Mouse (Mus musculus): ENCODE data around the gene Sestd1. TPM values are rescaled to one million over a fixed set of nuclear protein-coding genes. Genes with fewer than 3 reads are reported as not detected.

The Sestd1 gene
- polyA plus RNA-seq, 1 experiment: 38.4 TPM

GRCm38 (mm10) chr2:77200379-77200778 is 80.0 kb downstream of the Sestd1 start:
- DNase-seq: no peak
- Histone ChIP-seq H3K4me3 (ENCODE audit: insufficient read depth, low read depth, low read length) (no peak overlapping the region), H3K27me3 (replicated peaks; ENCODE audit: control insufficient read depth, insufficient read depth, low read length) (no peaks in the 10 kb centered on the region), H3K27ac (ENCODE audit: insufficient read depth, low read depth, low read length) (no peak overlapping the region), H3K36me3 (ENCODE audit: control insufficient read depth, insufficient read depth, low read length) (peaks cover 7% of the 10 kb centered on the region; the same call in 1 of the 2 replicates), H3K4me1 (ENCODE audit: control insufficient read depth, insufficient read depth, low read length) (peaks cover 5% of the 10 kb centered on the region; the same call in 1 of the 2 replicates)
- WGBS: 90% methylated on average over 4 of the region's 4 CpGs
- TF ChIP-seq CTCF (conservative IDR thresholded peaks at IDR 0.05; ENCODE audit: insufficient read depth, insufficient read length, low read depth, low read length): no peak
- TF ChIP-seq POLR2A (IDR thresholded peaks at IDR 0.05; ENCODE audit: low read depth, low read length): no peak

DNA sequence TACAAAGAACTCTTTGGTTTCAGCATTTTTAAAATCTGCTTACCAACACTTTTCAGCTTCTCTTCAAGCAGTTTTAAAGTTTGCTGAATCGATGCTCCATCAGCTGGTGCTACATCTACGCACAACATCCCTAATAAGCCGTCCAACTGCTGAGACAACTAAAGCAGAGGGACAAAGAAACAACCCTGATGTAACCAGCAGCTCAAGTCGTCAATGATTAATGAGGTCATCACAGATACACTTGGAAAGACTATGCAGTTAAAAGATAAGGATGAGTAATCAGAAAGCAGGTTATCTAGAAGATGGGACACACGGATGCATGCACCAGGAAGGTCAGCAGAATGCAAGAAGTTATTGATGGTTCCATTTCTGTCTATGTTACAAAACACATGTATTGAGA is 82.1 kb downstream of the Sestd1 start:
- 51% methylated on average over 5 of the region's 5 CpGs for WGBS
- TF ChIP-seq CTCF (conservative IDR thresholded peaks at IDR 0.05; ENCODE audit: insufficient read depth, insufficient read length, low read depth, low read length): no peak
- no peak overlapping the region for H3K4me3 ChIP-seq (ENCODE audit: insufficient read depth, low read depth, low read length)

GRCm38 (mm10) chr2:77196819-77197218 is 83.6 kb downstream of the Sestd1 start:
- H3K4me1 ChIP-seq (ENCODE audit: control insufficient read depth, insufficient read depth, low read length): peaks cover 5% of the 10 kb centered on the region; the same call in 1 of the 2 replicates
- TF ChIP-seq CTCF (conservative IDR thresholded peaks at IDR 0.05; ENCODE audit: insufficient read depth, insufficient read length, low read depth, low read length) (no peak), POLR2A (IDR thresholded peaks at IDR 0.05; ENCODE audit: low read depth, low read length) (no peak)
- H3K4me3 ChIP-seq (ENCODE audit: insufficient read depth, low read depth, low read length): no peak overlapping the region
- WGBS: 72% methylated on average over 4 of the region's 4 CpGs
- no peak for DNase-seq
- no peaks in the 10 kb centered on the region for H3K27me3 ChIP-seq (replicated peaks; ENCODE audit: control insufficient read depth, insufficient read depth, low read length)
- H3K36me3 ChIP-seq (ENCODE audit: control insufficient read depth, insufficient read depth, low read length): peaks cover 6% of the 10 kb centered on the region
- H3K27ac ChIP-seq (ENCODE audit: insufficient read depth, low read depth, low read length): no peak overlapping the region

More for the DNA sequence above, 82.1 kb downstream of the Sestd1 start:
- H3K4me1 ChIP-seq (ENCODE audit: control insufficient read depth, insufficient read depth, low read length): peaks cover 5% of the 10 kb centered on the region; the same call in 1 of the 2 replicates
- H3K36me3 ChIP-seq (ENCODE audit: control insufficient read depth, insufficient read depth, low read length): peaks cover 9% of the 10 kb centered on the region
- H3K27me3 ChIP-seq (replicated peaks; ENCODE audit: control insufficient read depth, insufficient read depth, low read length): no peaks in the 10 kb centered on the region
- DNase-seq: peak; percentile 74
- H3K27ac ChIP-seq (ENCODE audit: insufficient read depth, low read depth, low read length): no peak overlapping the region

DNA sequence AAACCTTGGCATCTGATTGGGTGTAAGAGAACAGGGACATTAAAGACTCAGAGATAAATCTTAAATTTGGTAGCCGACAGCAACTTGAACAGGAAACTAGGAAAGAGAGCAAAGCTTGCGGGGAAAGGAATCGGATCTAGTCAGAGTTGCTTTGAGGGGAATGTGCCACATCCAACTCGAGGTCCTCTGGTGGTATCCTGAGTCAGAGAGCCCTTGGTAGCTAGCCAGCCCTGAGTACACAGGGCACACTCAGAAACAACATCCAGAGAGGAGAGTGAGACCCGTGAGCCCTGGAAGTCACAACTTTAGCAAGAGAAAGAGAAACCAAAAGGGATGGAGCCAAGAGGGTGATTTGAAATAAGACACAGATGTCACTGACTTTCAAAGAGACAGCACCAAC is 85.3 kb downstream of the Sestd1 start:
- Histone ChIP-seq H3K27me3 (replicated peaks; ENCODE audit: control insufficient read depth, insufficient read depth, low read length) (no peaks in the 10 kb centered on the region), H3K27ac (ENCODE audit: insufficient read depth, low read depth, low read length) (no peak overlapping the region), H3K36me3 (ENCODE audit: control insufficient read depth, insufficient read depth, low read length) (peaks cover 11% of the 10 kb centered on the region), H3K4me1 (ENCODE audit: control insufficient read depth, insufficient read depth, low read length) (peaks cover 5% of the 10 kb centered on the region; the same call in 1 of the 2 replicates), H3K4me3 (ENCODE audit: insufficient read depth, low read depth, low read length) (no peak overlapping the region)
- DNase-seq: no peak
- 77% methylated on average over 5 of the region's 5 CpGs for WGBS
- TF ChIP-seq POLR2A (IDR thresholded peaks at IDR 0.05; ENCODE audit: low read depth, low read length) (no peak), CTCF (conservative IDR thresholded peaks at IDR 0.05; ENCODE audit: insufficient read depth, insufficient read length, low read depth, low read length) (no peak)

DNA sequence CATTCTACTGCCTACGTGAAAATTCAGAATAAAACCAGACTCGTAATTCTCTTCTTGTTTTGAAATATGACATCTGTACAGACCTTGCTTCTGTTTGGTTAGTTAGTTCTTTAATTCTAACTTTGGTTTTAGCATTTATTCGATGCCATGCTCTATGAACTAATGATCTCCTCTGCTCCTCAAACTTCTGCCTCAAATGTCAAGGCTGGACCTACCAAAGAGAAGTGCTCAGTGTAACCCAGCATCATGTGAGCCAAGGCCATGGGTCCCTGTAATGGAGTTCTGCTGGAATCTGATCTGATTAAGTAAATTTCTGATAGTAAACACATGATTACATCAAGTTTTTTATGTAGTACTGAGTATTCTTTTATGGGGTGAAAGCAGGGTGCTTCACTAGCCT is 88.6 kb downstream of the Sestd1 start:
- peaks cover 12% of the 10 kb centered on the region for H3K36me3 ChIP-seq (ENCODE audit: control insufficient read depth, insufficient read depth, low read length)
- H3K27ac ChIP-seq (ENCODE audit: insufficient read depth, low read depth, low read length): no peak overlapping the region
- H3K4me3 ChIP-seq (ENCODE audit: insufficient read depth, low read depth, low read length): no peak overlapping the region
- WGBS: 95% methylated on average over 3 of the region's 3 CpGs
- no peaks in the 10 kb centered on the region for H3K27me3 ChIP-seq (replicated peaks; ENCODE audit: control insufficient read depth, insufficient read depth, low read length)
- H3K4me1 ChIP-seq (ENCODE audit: control insufficient read depth, insufficient read depth, low read length): no peaks in the 10 kb centered on the region
- TF ChIP-seq POLR2A (IDR thresholded peaks at IDR 0.05; ENCODE audit: low read depth, low read length) (no peak), CTCF (conservative IDR thresholded peaks at IDR 0.05; ENCODE audit: insufficient read depth, insufficient read length, low read depth, low read length) (no peak)
- DNase-seq: no peak

DNA sequence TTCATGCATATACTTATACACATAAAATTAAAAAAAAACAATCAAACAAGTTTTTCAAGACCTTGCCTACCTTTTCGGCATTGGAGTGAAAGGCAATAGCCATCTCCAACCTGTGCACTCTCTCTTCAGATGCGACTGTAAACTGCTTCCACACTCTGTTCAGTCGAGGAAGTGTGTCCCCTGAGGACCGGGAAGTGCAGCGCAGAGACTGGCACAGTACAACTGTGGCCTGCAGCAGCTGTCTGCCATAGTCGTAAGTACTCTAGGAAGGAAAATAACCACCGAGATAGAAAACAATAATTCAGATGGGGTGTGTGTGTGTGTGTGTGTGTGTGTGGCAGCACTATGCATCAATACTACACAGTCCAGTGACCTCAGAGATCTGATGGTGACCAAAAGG is 89.5 kb downstream of the Sestd1 start:
- TF ChIP-seq POLR2A (IDR thresholded peaks at IDR 0.05; ENCODE audit: low read depth, low read length) (no peak), CTCF (conservative IDR thresholded peaks at IDR 0.05; ENCODE audit: insufficient read depth, insufficient read length, low read depth, low read length) (no peak)
- Histone ChIP-seq H3K36me3 (ENCODE audit: control insufficient read depth, insufficient read depth, low read length) (peaks cover 12% of the 10 kb centered on the region), H3K4me3 (ENCODE audit: insufficient read depth, low read depth, low read length) (no peak overlapping the region), H3K27me3 (replicated peaks; ENCODE audit: control insufficient read depth, insufficient read depth, low read length) (no peaks in the 10 kb centered on the region), H3K27ac (ENCODE audit: insufficient read depth, low read depth, low read length) (no peak overlapping the region), H3K4me1 (ENCODE audit: control insufficient read depth, insufficient read depth, low read length) (no peaks in the 10 kb centered on the region)
- DNase-seq: no peak
- WGBS: 94% methylated on average over 7 of the region's 7 CpGs

DNA sequence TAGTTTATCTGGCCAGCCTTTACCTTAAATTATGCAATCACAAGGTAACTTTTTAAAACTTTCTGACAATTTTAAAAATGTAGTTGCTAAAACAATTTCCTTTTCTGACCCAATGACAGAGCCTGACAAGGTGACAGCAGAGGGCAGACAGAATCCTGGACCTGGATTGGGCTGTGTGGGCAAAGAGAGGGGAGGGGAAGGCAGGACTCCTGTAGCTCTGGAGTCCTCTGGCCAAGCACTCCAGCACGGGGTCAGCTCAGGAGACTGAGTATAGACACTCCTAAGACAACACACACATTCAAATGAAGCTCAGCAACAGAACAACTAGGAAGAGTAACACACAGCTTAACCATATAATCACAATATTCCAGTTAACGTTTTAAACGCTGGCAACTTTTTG is 90.1 kb downstream of the Sestd1 start:
- Histone ChIP-seq H3K36me3 (ENCODE audit: control insufficient read depth, insufficient read depth, low read length) (peaks cover 14% of the 10 kb centered on the region), H3K4me3 (ENCODE audit: insufficient read depth, low read depth, low read length) (no peak overlapping the region), H3K4me1 (ENCODE audit: control insufficient read depth, insufficient read depth, low read length) (no peaks in the 10 kb centered on the region), H3K27ac (ENCODE audit: insufficient read depth, low read depth, low read length) (no peak overlapping the region), H3K27me3 (replicated peaks; ENCODE audit: control insufficient read depth, insufficient read depth, low read length) (no peaks in the 10 kb centered on the region)
- no peak for TF ChIP-seq CTCF (conservative IDR thresholded peaks at IDR 0.05; ENCODE audit: insufficient read depth, insufficient read length, low read depth, low read length)
- TF ChIP-seq POLR2A (IDR thresholded peaks at IDR 0.05; ENCODE audit: low read depth, low read length): no peak
- 84% methylated on average over 3 of the region's 3 CpGs for WGBS
- no peak for DNase-seq
